Mouse (Mus musculus) left cerebral cortex, adult 9 months (tissue): ENCODE results near the gene Bola2.
"Not testable (repeated sequence)": the region's sequence is repeated elsewhere in the genome, so short reads cannot be mapped to it uniquely, and the experiment has no call there.

ENCODE experiments used
- DNase-seq, 2 experiments: peaks; one replicate each; pipeline ENCODE4 v3.0.0; 2022; ENCODE audit warnings: low spot score in 2 of 2

Bola2 gene

GRCm38 (mm10) chr7:126695210-126695611 is at the start of gene Bola2:
Bola2 (plus strand) TSS chr7:126695401.
- peak in 1 of 2 experiments; percentile 42 for DNase-seq

DNA sequence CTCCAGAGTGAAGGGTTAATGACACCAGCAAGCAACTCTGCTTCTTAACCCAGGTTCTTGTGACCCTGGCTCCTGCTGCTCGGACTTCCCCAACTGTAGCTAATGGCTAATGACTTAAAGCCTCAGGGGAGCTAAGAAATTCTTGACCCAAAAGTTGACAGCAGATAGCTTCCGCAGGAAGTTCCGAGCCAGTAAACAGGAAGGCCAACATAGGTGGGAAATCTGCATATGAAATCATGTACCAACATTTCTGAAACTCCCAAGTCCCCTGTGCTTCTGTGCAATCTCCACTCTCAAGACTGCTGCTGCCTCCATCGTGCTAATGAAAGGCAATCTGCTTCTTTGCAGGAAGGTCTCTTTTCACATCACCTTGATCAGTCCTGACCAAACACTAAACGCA is 49.5 kb upstream of the Bola2 start:
- no peak for DNase-seq

DNA sequence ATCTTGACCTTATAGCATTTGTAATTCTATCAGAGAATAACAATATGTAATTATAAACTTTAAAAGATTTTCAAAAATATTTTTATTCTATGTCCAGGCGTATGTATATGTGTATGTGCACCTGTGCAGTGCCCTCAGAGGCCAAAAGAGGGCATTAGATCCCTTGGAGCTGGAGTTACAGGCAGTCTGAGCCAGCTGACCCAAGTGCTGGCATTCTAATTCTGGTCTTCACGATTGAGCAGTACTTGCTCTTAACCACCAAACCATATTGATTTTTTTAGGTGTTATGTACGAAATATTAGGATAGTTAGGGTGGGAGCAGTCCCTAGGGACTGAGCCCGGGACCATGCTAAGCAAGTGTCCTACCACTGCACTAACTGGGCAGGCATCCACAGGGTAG is 46.7 kb upstream of the Bola2 start:
- no peak for DNase-seq

DNA sequence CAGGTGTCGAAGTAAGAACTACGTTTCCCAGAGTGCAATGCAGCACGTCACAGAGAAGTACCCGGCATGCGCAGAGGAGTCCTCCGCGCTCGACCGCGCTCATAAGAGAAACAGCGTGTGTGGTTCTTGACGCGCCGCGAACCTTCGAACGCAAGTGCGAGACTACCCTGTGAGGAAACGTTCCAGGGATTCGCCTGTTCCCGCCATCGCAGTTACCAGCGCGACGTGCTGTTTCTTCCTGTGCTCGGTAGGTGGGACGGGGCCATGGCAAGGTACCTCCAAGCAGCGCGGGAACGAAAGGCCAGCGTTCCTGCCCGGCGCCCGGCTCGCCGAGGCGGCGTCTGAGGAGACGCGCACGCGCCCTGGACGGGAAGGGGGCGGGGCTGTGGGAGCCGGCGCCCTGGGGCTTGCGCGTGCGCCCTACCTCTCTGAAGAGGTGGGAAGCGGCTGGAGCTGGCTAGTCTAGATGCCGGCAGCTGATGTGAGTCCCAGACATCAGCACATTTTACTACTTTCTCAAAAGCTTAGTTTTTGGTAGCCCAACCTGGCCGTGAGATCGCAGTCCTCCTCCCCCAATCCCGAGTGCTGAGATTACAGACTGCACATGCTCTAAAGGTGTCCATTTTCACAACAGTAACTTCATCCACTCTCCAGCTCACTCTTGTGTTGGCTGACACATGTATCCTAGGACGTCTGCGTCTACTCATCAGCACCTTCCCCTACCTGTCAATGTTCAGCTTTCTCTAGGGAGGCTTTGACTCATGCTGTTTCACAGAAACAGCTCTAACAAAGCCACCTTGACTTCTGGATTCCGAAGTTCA is 45.8 kb upstream of the Bola2 start, which contains the start of gene Sgf29:
Gene Sgf29 (plus strand): TSS at position 79 of the 821 bp plus-strand sequence.
- peak; percentile 81 to 92 for DNase-seq

- DNase-seq = no peak
These were observed 44.3 kb upstream of the Bola2 start for GRCm38 (mm10) chr7:126650852-126651251.

DNA sequence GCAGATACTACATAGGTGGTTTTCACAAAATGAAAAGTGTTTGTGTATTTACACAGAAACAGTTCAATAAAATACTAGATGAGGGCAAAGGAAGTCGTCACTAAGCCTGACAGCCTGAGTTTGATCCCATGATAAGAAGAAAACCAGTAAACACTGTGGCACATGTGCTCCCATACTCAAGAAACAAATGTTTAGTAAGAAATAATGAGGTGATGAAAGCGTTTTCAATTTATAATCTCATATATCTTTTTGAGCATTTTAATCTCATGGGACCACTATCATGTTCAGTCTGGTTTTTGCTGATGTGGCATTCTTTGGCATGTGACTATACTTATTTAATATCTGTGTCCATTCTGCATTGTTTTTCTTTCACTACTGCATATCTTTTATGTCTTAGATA is 41.2 kb upstream of the Bola2 start:
- no peak for DNase-seq

DNA sequence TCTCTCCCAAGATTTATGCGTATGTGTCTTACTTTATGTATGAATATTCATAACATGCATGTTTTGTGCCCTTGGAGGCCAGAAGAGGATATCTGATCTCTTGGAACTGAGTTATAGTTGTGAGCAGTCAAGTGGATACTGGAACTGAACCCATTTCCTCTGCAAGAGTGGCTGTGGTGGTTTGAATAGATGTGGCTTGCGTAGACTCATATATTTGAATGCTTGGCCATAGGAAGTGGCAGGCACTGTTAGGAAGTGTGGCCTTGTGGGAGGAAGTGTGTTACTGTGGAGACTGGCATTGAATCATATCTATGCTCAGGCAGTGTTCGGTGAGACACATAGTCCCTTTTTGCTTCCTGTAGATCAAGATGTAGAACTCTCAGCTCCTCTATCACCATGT is 39.5 kb upstream of the Bola2 start:
- no peak for DNase-seq

DNA sequence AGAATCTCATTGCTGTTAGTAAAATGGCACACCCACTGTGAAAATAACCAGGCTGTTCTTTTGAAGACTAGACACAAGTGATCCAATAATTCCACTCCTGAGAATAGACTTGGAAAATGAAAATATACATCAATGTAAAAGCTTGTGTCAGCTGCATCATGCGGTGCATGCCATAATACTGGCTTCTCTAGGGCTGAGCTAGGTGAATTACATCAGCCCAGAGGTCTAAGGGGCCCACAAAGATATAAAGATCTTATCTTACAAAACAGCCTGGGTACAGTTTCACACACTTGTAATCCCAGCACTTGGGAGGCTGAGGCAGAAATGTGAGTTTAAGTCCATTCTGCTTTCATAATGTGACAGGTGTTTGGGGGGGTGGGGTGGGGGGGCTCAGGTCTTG is 37.7 kb upstream of the Bola2 start:
- no peak for DNase-seq

- no peak for DNase-seq
These were observed 35.4 kb upstream of the Bola2 start for GRCm38 (mm10) chr7:126659771-126660170.

DNA sequence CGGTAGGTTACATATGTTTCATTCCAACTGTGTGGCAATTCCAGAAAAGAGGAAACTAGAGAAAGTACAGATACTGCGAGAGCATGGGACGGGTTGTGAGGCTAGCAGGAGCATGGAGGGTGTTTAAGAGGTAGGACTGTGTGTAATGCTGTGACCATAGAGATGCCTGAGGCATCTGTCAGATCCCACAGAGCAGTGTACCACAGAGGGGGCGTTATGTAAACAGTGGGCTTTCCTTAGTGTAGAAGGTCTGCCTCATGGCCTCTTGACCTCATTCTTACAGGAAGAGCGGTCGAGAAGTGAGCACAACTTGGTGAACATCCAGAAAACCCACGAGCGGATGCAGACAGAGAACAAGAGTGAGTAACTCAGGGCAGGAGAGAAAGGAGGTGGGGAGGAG is 31.6 kb upstream of the Bola2 start:
- no peak for DNase-seq

DNA sequence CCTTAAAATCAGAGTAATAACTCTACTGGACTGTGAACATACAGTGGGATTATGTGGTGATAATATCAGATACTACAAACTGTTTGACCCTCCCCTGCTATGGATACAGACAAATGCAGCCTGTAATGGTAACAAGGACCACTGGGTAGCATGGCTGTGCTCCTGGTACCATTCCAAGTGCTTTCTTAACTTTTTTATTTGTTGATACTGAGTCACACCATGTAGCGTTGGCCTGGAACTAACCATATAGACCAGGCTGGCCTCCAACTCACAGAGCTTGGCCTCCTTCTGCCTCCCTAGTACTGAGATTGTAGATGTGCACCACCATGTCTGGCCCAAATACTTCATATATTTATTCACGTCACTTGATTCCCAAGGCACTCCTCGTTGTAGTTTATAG is 29.9 kb upstream of the Bola2 start:
- no peak for DNase-seq

GRCm38 (mm10) chr7:126667495-126668090 is 27.6 kb upstream of the Bola2 start:
- no peak for DNase-seq

GRCm38 (mm10) chr7:126668452-126668851 is 26.7 kb upstream of the Bola2 start:
- no peak for DNase-seq

DNA sequence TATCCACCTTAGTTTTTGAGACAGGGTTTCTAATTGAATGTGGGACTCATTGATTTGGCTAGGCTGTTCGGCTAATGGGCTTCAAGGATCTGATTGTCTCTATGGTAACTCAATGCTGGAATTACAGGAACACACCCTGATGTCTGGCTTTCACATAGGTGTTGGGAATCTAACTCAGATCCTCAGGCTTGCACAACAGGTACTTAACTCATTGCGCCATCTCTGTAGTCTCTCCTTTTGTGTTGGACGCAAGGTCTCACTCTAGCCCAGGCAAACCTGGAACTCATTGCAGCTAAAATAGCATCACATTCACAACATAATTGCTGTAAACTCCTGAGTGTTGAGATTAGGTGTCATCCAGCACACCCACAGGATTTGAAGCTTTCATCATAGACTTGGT is 25.0 kb upstream of the Bola2 start:
- DNase-seq = no peak

- DNase-seq = no peak
These were observed 23.1 kb upstream of the Bola2 start for GRCm38 (mm10) chr7:126672111-126672510.

DNA sequence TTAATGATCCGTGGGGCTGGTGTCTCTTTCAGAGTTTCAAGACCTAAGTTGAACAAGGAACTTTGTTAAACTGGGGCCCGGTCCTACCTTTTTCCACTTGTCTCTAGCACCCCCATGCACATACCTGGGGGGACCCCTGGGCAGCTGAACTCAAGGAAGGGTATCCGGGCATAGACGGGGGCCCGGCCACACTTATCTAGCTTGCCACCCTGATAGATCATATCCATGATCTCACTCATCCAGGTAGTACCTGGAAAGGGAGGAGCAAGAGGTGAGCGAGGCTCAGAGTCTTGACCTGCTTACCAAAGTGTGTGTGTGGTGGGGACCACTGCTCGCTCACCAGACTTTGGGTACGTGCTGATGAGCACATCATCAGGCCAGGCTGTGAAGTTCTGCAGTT is 20.1 kb upstream of the Bola2 start:
- DNase-seq = no peak

- no peak for DNase-seq
These were observed 19.0 kb upstream of the Bola2 start, which contains the start of gene Sult1a1 for GRCm38 (mm10) chr7:126676207-126676606. Sult1a1 (minus strand) TSS chr7:126676432.

- no peak for DNase-seq
These were observed 18.5 kb upstream of the Bola2 start for GRCm38 (mm10) chr7:126676631-126677220.

- no peak for DNase-seq
These were observed 16.5 kb upstream of the Bola2 start for GRCm38 (mm10) chr7:126678545-126679341.

GRCm38 (mm10) chr7:126679683-126680082 is 15.5 kb upstream of the Bola2 start:
- DNase-seq = no peak

GRCm38 (mm10) chr7:126681221-126681620 is 14.0 kb upstream of the Bola2 start:
- no peak for DNase-seq

DNA sequence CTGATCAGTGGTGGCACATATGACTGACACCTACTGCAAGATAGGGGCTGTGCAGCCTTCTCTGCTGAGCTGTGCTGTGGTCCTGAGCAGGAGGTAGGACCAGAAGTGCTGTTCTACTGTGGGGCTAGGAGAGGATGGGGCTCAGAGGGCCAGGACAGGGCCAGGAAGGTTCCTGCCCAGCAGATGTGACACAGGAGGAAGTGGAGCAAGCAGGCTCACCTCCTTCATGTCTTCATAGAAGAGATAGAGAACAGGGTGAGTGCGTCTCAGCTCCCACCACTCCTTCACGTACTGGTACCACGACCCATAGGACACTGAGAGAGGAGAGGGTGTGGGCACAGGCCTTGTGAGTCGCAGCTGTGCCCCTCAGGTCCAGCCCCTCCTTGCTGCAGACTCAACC is 7.0 kb upstream of the Bola2 start:
- DNase-seq = not testable (repeated sequence)
